Mouse (Mus musculus): ENCODE measurements around the gene Gprc5b. TPM values are rescaled to one million over a fixed set of nuclear protein-coding genes. Genes with fewer than 3 reads are reported as not detected.

Gene Gprc5b
- polyA plus RNA-seq, 1 experiment from 2014 or later = 2.9 TPM

DNA sequence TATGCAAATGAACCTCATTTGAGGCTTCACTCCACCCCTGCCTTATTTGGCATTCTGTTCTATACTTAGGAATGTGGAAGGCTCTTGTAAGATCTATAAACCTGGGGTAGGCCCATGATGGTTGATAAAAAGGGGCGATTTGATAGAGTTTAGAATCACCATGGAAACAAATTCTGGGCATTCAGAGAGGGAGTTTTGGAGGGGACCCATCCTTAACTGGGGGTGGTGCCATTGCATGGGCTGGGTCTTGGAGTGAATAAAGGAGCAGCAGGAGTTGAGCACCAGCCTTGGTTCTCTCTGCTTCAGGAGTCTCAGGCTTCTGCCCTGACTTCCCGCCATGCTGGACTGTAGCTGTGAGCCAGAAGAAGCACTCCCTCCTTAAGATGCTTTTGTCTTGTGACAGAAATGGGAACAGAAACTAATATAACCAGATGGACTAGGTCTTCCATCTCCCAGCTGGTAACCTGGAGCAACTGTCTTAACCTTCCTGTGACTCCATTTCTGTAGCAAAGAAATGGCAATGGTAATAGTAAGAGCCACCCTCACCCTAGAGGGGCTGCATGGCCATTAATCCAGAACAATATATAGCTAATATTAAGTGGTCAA is 46.2 kb downstream of the Gprc5b start:
- Histone ChIP-seq H3K9me3 (replicated peaks; ENCODE audit: control insufficient read depth, low read length, poor library complexity, severe bottlenecking) (no peaks in the 10 kb centered on the region), H3K4me1 (ENCODE audit: control insufficient read depth, insufficient read depth, low read length) (no peaks in the 10 kb centered on the region), H3K27ac (ENCODE audit: low read length) (no peak overlapping the region), H3K27me3 (ENCODE audit: control insufficient read depth, insufficient read depth, low read depth, low read length) (no peaks in the 10 kb centered on the region), H3K36me3 (ENCODE audit: control insufficient read depth, insufficient read depth, low read length) (no peaks in the 10 kb centered on the region), H3K4me2 (ENCODE audit: low read length) (no peak overlapping the region), H3K9ac (ENCODE audit: low read depth, low read length) (no peak overlapping the region), H3K4me3 (ENCODE audit: low read depth, low read length) (no peak overlapping the region)
- no peak for ATAC-seq
- 51% methylated on average over 2 of the region's 2 CpGs for WGBS

- Histone ChIP-seq H3K4me3 (ENCODE audit: low read depth, low read length) (no peak overlapping the region), H3K36me3 (ENCODE audit: control insufficient read depth, insufficient read depth, low read length) (no peaks in the 10 kb centered on the region), H3K9me3 (replicated peaks; ENCODE audit: control insufficient read depth, low read length, poor library complexity, severe bottlenecking) (no peaks in the 10 kb centered on the region), H3K9ac (ENCODE audit: low read depth, low read length) (no peak overlapping the region), H3K4me1 (ENCODE audit: control insufficient read depth, insufficient read depth, low read length) (no peaks in the 10 kb centered on the region), H3K4me2 (ENCODE audit: low read length) (no peak overlapping the region), H3K27ac (ENCODE audit: low read length) (no peak overlapping the region), H3K27me3 (ENCODE audit: control insufficient read depth, insufficient read depth, low read depth, low read length) (no peaks in the 10 kb centered on the region)
- ATAC-seq = no peak
- WGBS = 61% methylated on average over 3 of the region's 3 CpGs
Measured at GRCm38 (mm10) chr7:118947241-118947640, 47.8 kb downstream of the Gprc5b start.

DNA sequence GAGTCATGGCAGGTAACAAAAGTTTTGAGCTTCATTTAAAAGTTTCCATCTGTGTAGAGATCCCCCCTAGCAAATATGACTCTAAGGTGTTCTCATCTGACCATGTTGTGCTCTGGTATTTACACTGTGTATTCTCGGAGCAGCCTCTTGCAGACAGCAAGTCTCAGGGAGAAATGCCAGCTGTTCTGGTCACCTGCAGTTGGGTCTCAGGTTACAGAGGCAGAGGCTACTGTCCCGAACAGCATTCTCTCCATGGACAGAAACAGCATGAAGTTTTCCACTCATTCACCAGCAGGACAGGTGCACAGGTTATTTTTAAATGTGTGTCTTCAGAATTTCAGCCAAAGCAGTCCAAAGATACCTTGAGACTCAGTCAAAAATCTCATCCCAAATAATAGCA is 50.1 kb downstream of the Gprc5b start:
- Histone ChIP-seq H3K27me3 (ENCODE audit: control insufficient read depth, insufficient read depth, low read depth, low read length) (no peaks in the 10 kb centered on the region), H3K4me2 (ENCODE audit: low read length) (no peak overlapping the region), H3K27ac (ENCODE audit: low read length) (no peak overlapping the region), H3K9ac (ENCODE audit: low read depth, low read length) (no peak overlapping the region), H3K4me3 (ENCODE audit: low read depth, low read length) (no peak overlapping the region), H3K36me3 (ENCODE audit: control insufficient read depth, insufficient read depth, low read length) (no peaks in the 10 kb centered on the region), H3K4me1 (ENCODE audit: control insufficient read depth, insufficient read depth, low read length) (no peaks in the 10 kb centered on the region), H3K9me3 (replicated peaks; ENCODE audit: control insufficient read depth, low read length, poor library complexity, severe bottlenecking) (no peaks in the 10 kb centered on the region)
- 39% methylated on average over 2 of the region's 2 CpGs for WGBS
- no peak for ATAC-seq

GRCm38 (mm10) chr7:118943170-118943569 is 51.8 kb downstream of the Gprc5b start:
- Histone ChIP-seq H3K36me3 (ENCODE audit: control insufficient read depth, insufficient read depth, low read length) (no peaks in the 10 kb centered on the region), H3K4me2 (ENCODE audit: low read length) (no peak overlapping the region), H3K4me3 (ENCODE audit: low read depth, low read length) (no peak overlapping the region), H3K9ac (ENCODE audit: low read depth, low read length) (no peak overlapping the region), H3K27me3 (ENCODE audit: control insufficient read depth, insufficient read depth, low read depth, low read length) (no peaks in the 10 kb centered on the region), H3K4me1 (ENCODE audit: control insufficient read depth, insufficient read depth, low read length) (no peaks in the 10 kb centered on the region), H3K27ac (ENCODE audit: low read length) (no peak overlapping the region), H3K9me3 (replicated peaks; ENCODE audit: control insufficient read depth, low read length, poor library complexity, severe bottlenecking) (no peaks in the 10 kb centered on the region)
- ATAC-seq = no peak
- WGBS = 61% methylated on average over 7 of the region's 7 CpGs

GRCm38 (mm10) chr7:118942297-118942696 is 52.7 kb downstream of the Gprc5b start:
- Histone ChIP-seq H3K36me3 (ENCODE audit: control insufficient read depth, insufficient read depth, low read length) (no peaks in the 10 kb centered on the region), H3K27me3 (ENCODE audit: control insufficient read depth, insufficient read depth, low read depth, low read length) (no peaks in the 10 kb centered on the region), H3K4me2 (ENCODE audit: low read length) (no peak overlapping the region), H3K27ac (ENCODE audit: low read length) (no peak overlapping the region), H3K4me3 (ENCODE audit: low read depth, low read length) (no peak overlapping the region), H3K4me1 (ENCODE audit: control insufficient read depth, insufficient read depth, low read length) (no peaks in the 10 kb centered on the region), H3K9me3 (replicated peaks; ENCODE audit: control insufficient read depth, low read length, poor library complexity, severe bottlenecking) (no peaks in the 10 kb centered on the region), H3K9ac (ENCODE audit: low read depth, low read length) (no peak overlapping the region)
- WGBS = 80% methylated on average over 3 of the region's 3 CpGs
- ATAC-seq = no peak

DNA sequence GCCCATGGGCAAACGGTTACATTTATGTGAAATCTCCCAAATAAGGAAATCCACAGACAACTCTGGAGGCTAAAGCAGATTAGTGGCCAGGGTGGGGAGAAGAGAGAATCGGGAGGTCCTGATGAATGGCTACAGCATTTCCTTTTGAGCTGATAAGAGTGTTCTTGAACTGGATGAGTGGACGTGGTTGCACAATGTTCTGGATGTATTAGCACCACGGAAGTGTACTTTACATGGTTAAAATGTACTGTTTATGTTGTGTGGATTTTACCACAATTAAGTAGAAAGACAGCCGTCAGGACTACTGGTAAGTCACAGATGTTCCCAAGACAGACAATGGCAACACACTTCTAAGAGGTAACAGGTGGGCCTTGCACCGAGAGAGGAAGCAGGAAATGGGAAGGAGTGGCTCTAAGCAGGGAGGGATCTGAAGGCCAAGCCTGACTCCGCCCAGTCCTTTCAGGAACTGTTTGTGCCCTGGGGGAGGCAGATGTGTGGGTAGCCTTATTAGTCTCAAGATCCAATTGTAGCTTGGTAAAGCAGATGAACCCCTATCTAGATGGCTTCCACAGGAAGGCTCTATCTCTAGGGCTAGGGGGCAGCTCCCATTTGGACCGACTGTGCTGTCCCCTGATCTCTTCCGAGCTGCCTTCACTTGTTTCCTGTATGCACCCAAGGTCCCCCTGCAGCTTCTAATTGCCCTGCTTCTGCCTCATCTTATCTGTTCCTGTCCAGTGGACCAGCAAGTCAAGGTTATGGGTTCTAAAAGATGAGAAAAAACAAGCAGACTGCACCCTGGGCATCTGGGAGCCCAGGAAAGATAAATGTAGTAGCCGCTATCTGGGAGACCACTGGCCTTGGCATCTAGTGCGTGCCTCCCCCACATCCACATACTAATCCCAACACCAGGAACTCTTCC is 57.3 kb downstream of the Gprc5b start:
- Histone ChIP-seq H3K9me3 (replicated peaks; ENCODE audit: control insufficient read depth, low read length, poor library complexity, severe bottlenecking) (no peaks in the 10 kb centered on the region), H3K9ac (ENCODE audit: low read depth, low read length) (no peak overlapping the region), H3K4me2 (ENCODE audit: low read length) (no peak overlapping the region), H3K27me3 (ENCODE audit: control insufficient read depth, insufficient read depth, low read depth, low read length) (no peaks in the 10 kb centered on the region), H3K27ac (ENCODE audit: low read length) (no peak overlapping the region), H3K4me1 (ENCODE audit: control insufficient read depth, insufficient read depth, low read length) (no peaks in the 10 kb centered on the region), H3K36me3 (ENCODE audit: control insufficient read depth, insufficient read depth, low read length) (no peaks in the 10 kb centered on the region), H3K4me3 (ENCODE audit: low read depth, low read length) (no peak overlapping the region)
- 77% methylated on average over 11 of the region's 11 CpGs for WGBS
- ATAC-seq = no peak

GRCm38 (mm10) chr7:118936844-118937243 is 58.2 kb downstream of the Gprc5b start:
- Histone ChIP-seq H3K36me3 (ENCODE audit: control insufficient read depth, insufficient read depth, low read length) (no peaks in the 10 kb centered on the region), H3K9me3 (replicated peaks; ENCODE audit: control insufficient read depth, low read length, poor library complexity, severe bottlenecking) (no peaks in the 10 kb centered on the region), H3K4me2 (ENCODE audit: low read length) (no peak overlapping the region), H3K4me1 (ENCODE audit: control insufficient read depth, insufficient read depth, low read length) (no peaks in the 10 kb centered on the region), H3K9ac (ENCODE audit: low read depth, low read length) (no peak overlapping the region), H3K27ac (ENCODE audit: low read length) (no peak overlapping the region), H3K27me3 (ENCODE audit: control insufficient read depth, insufficient read depth, low read depth, low read length) (no peaks in the 10 kb centered on the region), H3K4me3 (ENCODE audit: low read depth, low read length) (no peak overlapping the region)
- 6% methylated on average over 4 of the region's 4 CpGs for WGBS
- peak; percentile 56; the same call in 1 of the 2 replicates for ATAC-seq

DNA sequence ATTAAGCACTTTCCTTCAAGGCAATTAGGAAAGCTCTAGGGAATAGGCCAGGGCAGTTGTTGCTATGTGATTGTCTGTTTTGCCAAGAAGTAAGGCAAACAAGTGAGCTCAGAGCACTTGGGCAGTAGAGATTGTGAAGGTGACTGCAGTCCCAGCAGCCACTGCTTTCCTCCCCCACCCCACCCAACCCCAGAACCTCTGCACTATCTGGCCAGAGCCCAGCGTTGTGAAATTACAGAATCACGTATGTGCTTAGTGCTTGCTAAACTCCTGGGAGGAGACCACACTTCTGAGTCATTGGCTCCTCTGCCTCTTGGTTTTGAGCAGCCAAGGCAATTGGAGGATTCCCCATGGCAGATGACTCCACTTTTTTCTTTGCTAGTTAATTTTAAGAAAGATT is 59.7 kb downstream of the Gprc5b start:
- no peak overlapping the region for H3K9ac ChIP-seq (ENCODE audit: low read depth, low read length)

More for the DNA sequence above, 59.7 kb downstream of the Gprc5b start:
- Histone ChIP-seq H3K27ac (ENCODE audit: low read length) (no peak overlapping the region), H3K27me3 (ENCODE audit: control insufficient read depth, insufficient read depth, low read depth, low read length) (no peaks in the 10 kb centered on the region), H3K36me3 (ENCODE audit: control insufficient read depth, insufficient read depth, low read length) (no peaks in the 10 kb centered on the region), H3K9me3 (replicated peaks; ENCODE audit: control insufficient read depth, low read length, poor library complexity, severe bottlenecking) (no peaks in the 10 kb centered on the region), H3K4me1 (ENCODE audit: control insufficient read depth, insufficient read depth, low read length) (no peaks in the 10 kb centered on the region), H3K4me3 (ENCODE audit: low read depth, low read length) (no peak overlapping the region), H3K4me2 (ENCODE audit: low read length) (no peak overlapping the region)
- no peak for ATAC-seq
- 81% methylated on average over 2 of the region's 2 CpGs for WGBS
